Mouse (Mus musculus) lung, postnatal 0 days (tissue): ENCODE measurements around the gene Klk13.

Source experiments
- CTCF ChIP-seq: IDR thresholded peaks from 2 replicates; pipeline ENCODE4 v1.5.1; 2016; ENCODE audit warnings: antibody characterized with exemption, mild to moderate bottlenecking
- EP300 ChIP-seq: IDR thresholded peaks from 2 replicates; pipeline ENCODE4 v1.6.1; 2016; ENCODE audit warnings: antibody characterized with exemption, mild to moderate bottlenecking, control low read depth

GRCm38 (mm10) chr7:43770701-43771100 lies 58.3 kb downstream of the Klk13 start:
- TF ChIP-seq EP300 (no peak), CTCF (no peak)
